Mouse (Mus musculus): ENCODE measurements around the gene Zfp141. TPM values are rescaled to one million over a fixed set of nuclear protein-coding genes. Genes with fewer than 3 reads are reported as not detected.
"Not testable (repeated sequence)": the region's sequence is repeated elsewhere in the genome, so short reads cannot be mapped to it uniquely, and the experiment has no call there.

Gene Zfp141
- 1 to 10 TPM; 5.1 to 7.2 TPM for total RNA-seq (2021)
- long read RNA-seq, experiment 1, full-length matches to known transcripts: 1 of 7 reads
- long read RNA-seq, experiment 1, partial matches to known transcripts: 2 of 7 reads
- long read RNA-seq, experiment 1, other reads (novel, unspliced or antisense): 4 of 7 reads
- long read RNA-seq, experiment 2, full-length matches to known transcripts: 3 of 7 reads
- long read RNA-seq, experiment 2, partial matches to known transcripts: 1 of 7 reads
- long read RNA-seq, experiment 2, other reads (novel, unspliced or antisense): 3 of 7 reads

GRCm38 (mm10) chr7:42505588-42505987 lies at the start of gene Zfp141:
Gene Zfp141 (minus strand): TSS chr7:42505740.
- peak; percentile 82 for DNase-seq
- intact Hi-C loops (cut with DNase I; ENCODE audit: low total_unique reads): not testable (repeated sequence)

- no peak for DNase-seq
- intact Hi-C loops (cut with DNase I; ENCODE audit: low total_unique reads): no loop called here
Measured at GRCm38 (mm10) chr7:42551766-42552165, 46.2 kb upstream of the Zfp141 start.

GRCm38 (mm10) chr7:42505186-42505585 lies 354 bp downstream of the Zfp141 start:
- intact Hi-C loops (cut with DNase I; ENCODE audit: low total_unique reads): no loop called here
- no peak for DNase-seq

GRCm38 (mm10) chr7:42498248-42498647 lies 7.3 kb downstream of the Zfp141 start:
- no peak for DNase-seq
- intact Hi-C loops (cut with DNase I; ENCODE audit: low total_unique reads): no loop called here

GRCm38 (mm10) chr7:42497356-42497755 lies 8.2 kb downstream of the Zfp141 start:
- intact Hi-C loops (cut with DNase I; ENCODE audit: low total_unique reads): no loop called here
- no peak for DNase-seq

GRCm38 (mm10) chr7:42496202-42496601 lies 9.3 kb downstream of the Zfp141 start:
- intact Hi-C loops (cut with DNase I; ENCODE audit: low total_unique reads): no loop called here

GRCm38 (mm10) chr7:42490859-42491258 lies 14.7 kb downstream of the Zfp141 start:
- no peak for DNase-seq
- intact Hi-C loops (cut with DNase I; ENCODE audit: low total_unique reads): no loop called here

More at GRCm38 (mm10) chr7:42496202-42496601, 9.3 kb downstream of the Zfp141 start:
- DNase-seq: no peak

- intact Hi-C loops (cut with DNase I; ENCODE audit: low total_unique reads): no loop called here
Measured at GRCm38 (mm10) chr7:42490358-42490757, 15.2 kb downstream of the Zfp141 start.

GRCm38 (mm10) chr7:42454640-42455039 lies 50.9 kb downstream of the Zfp141 start:
- no peak for DNase-seq
- intact Hi-C loops (cut with DNase I; ENCODE audit: low total_unique reads): no loop called here

More at GRCm38 (mm10) chr7:42490358-42490757, 15.2 kb downstream of the Zfp141 start:
- DNase-seq: no peak

- DNase-seq: no peak
- intact Hi-C loops (cut with DNase I; ENCODE audit: low total_unique reads): no loop called here
Measured at GRCm38 (mm10) chr7:42450618-42451017, 54.9 kb downstream of the Zfp141 start.

GRCm38 (mm10) chr7:42447850-42448249 lies 57.7 kb downstream of the Zfp141 start, which contains the start of gene 4933421I07Rik:
Gene 4933421I07Rik (minus strand): TSS chr7:42448120.
- intact Hi-C loops (cut with DNase I; ENCODE audit: low total_unique reads): no loop called here

GRCm38 (mm10) chr7:42447352-42447751 lies 58.2 kb downstream of the Zfp141 start:
- intact Hi-C loops (cut with DNase I; ENCODE audit: low total_unique reads): no loop called here
- DNase-seq: no peak

More at GRCm38 (mm10) chr7:42447850-42448249, 57.7 kb downstream of the Zfp141 start, which contains the start of gene 4933421I07Rik:
- no peak for DNase-seq

Other genes with a start within 250 kb of the Zfp141 start
- not detected for gene Vmn2r61, start 245.7 kb downstream of the Zfp141 start, total RNA-seq (2021)
- not detected for gene 4933421I07Rik, start 57.6 kb downstream of the Zfp141 start, total RNA-seq (2021)
- gene Gm21028, start 72.8 kb upstream of the Zfp141 start, total RNA-seq (2021): not detected
- gene Zfp977, start 86.8 kb upstream of the Zfp141 start, total RNA-seq (2021): under 1 TPM in 1 of 2 experiments, not detected in 1; 0.25 TPM
- gene Zfp976, start 136.8 kb upstream of the Zfp141 start, total RNA-seq (2021): under 1 TPM; 0.75 to 0.92 TPM
- 1 to 10 TPM; 2.9 TPM for gene Zfp975, start 187.0 kb upstream of the Zfp141 start, total RNA-seq (2021)
- not detected for gene Gm17067, start 221.3 kb upstream of the Zfp141 start, total RNA-seq (2021)